Mouse (Mus musculus): Measurements from ENCODE around the gene Abt1. TPM values are rescaled to one million over a fixed set of nuclear protein-coding genes. Genes with fewer than 3 reads are reported as not detected.

Abt1 gene
- polyA plus RNA-seq, 1 experiment from 2014 or later, result 8.8 TPM

DNA sequence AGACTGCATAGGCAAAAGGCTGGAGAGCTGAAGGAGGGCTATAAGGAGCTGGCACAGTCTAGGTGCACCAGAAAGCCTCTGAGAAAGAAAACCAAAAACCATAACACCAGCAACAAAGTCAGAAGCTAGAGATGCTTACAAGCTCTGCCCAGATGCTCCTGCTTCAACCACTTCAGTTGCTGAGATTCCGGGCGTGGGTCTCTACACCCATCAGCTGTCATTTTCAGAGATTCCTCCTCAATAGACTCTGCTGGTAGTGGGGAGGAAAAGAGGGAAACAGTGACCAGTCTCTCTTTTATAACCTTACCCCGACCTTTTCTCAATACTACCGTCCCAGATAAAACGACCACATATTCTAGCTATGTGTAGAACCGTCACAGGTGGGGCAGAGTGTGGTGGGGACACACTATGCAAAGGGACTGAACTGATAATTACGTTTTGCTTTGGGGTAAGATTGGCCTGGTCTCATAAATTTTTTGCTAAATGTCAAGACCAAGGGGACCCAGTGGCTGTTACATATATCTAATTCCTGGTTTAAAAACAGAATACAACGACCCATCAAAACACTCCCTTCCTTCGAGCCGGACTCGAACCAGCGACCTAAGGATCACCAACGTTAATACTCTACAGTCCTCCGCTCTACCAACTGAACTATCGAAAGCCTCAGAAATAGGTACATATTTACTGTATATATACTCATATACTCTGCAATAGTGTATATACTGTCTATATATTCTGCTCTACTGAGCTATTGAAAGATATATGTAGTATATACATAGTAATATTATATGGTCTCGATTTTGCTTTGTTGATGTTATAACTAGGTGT, 4.7 kb upstream of the Abt1 start:
- H3K27ac ChIP-seq (ENCODE audit: low read depth, low read length), result no peak overlapping the region
- H3K9me3 ChIP-seq (ENCODE audit: control insufficient read depth, low read length), result no peaks in the 10 kb centered on the region
- ATAC-seq (ENCODE audit: low read depth), result no peak
- no peaks in the 10 kb centered on the region for H3K27me3 ChIP-seq (ENCODE audit: control insufficient read depth, insufficient read depth, low read length)
- H3K36me3 ChIP-seq (ENCODE audit: control insufficient read depth, insufficient read depth, low read length), result no peaks in the 10 kb centered on the region
- 60% methylated on average over 16 of the region's 16 CpGs for WGBS
- H3K9ac ChIP-seq (replicated peaks; ENCODE audit: low read depth, low read length), result no peak overlapping the region
- peaks cover 3% of the 10 kb centered on the region; the same call in 1 of the 2 replicates for H3K4me1 ChIP-seq (ENCODE audit: control insufficient read depth, insufficient read depth, low read length)
- no peak overlapping the region for H3K4me2 ChIP-seq (ENCODE audit: low read depth, low read length)
- H3K4me3 ChIP-seq (ENCODE audit: low read depth, low read length), result no peak overlapping the region

DNA sequence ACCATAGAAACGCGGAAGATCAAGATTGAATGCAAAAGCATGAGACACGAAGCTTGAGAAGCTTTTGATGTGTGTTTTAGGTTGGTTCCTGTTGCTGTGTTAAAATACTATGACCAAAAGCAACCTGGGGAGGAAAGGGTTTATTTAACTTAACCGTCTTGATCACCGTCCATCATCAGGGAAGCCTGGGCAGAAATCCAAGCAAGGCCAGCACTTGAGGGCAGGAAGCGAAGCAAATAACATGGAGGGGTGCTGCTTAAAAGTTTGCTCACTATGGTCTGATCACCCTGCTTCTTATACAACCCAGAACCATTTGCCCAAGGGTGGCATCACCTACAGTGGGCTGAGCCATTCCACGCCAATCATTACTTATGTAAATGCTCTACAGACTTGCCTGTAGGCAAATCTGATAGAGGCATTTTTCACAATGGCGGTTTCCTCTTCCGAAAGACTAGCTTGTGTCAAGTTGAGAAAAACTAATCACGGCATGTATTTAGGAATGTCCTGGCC, 3.8 kb upstream of the Abt1 start:
- Histone ChIP-seq H3K9me3 (ENCODE audit: control insufficient read depth, low read length) (no peaks in the 10 kb centered on the region), H3K36me3 (ENCODE audit: control insufficient read depth, insufficient read depth, low read length) (no peaks in the 10 kb centered on the region), H3K4me3 (ENCODE audit: low read depth, low read length) (no peak overlapping the region), H3K27ac (ENCODE audit: low read depth, low read length) (no peak overlapping the region), H3K4me2 (ENCODE audit: low read depth, low read length) (no peak overlapping the region), H3K4me1 (ENCODE audit: control insufficient read depth, insufficient read depth, low read length) (peaks cover 7% of the 10 kb centered on the region; the same call in 1 of the 2 replicates), H3K27me3 (ENCODE audit: control insufficient read depth, insufficient read depth, low read length) (no peaks in the 10 kb centered on the region), H3K9ac (replicated peaks; ENCODE audit: low read depth, low read length) (no peak overlapping the region)
- no peak for ATAC-seq (ENCODE audit: low read depth)
- 66% methylated on average over 10 of the region's 10 CpGs for WGBS

DNA sequence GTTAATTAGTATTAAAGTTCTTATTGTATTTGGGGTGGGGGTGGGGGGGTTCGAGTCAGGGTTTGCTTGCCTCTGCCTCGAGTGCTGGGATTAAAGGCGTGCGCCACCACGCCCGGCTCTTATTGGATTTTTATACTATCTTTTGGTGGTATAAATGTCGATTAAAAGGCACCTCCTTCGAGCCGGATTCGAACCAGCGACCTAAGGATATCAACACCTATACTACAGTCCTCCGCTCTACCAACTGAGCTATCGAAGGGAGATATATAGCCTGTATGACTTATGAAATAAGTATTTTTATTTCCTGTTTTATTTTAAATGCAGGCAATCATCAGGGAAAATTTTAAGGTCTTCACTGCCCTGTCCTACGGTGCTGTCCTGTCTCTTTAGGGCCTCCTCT, 3.3 kb upstream of the Abt1 start:
- no peak overlapping the region for H3K9ac ChIP-seq (replicated peaks; ENCODE audit: low read depth, low read length)
- WGBS, result 13% methylated on average over 14 of the region's 14 CpGs
- H3K27ac ChIP-seq (ENCODE audit: low read depth, low read length), result no peak overlapping the region
- H3K4me3 ChIP-seq (ENCODE audit: low read depth, low read length), result no peak overlapping the region
- no peak overlapping the region for H3K4me2 ChIP-seq (ENCODE audit: low read depth, low read length)
- H3K4me1 ChIP-seq (ENCODE audit: control insufficient read depth, insufficient read depth, low read length), result peaks cover 7% of the 10 kb centered on the region; the same call in 1 of the 2 replicates
- peaks cover under 1% of the 10 kb centered on the region; the same call in 1 of the 2 replicates for H3K36me3 ChIP-seq (ENCODE audit: control insufficient read depth, insufficient read depth, low read length)
- no peaks in the 10 kb centered on the region for H3K9me3 ChIP-seq (ENCODE audit: control insufficient read depth, low read length)
- no peak for ATAC-seq (ENCODE audit: low read depth)
- no peaks in the 10 kb centered on the region for H3K27me3 ChIP-seq (ENCODE audit: control insufficient read depth, insufficient read depth, low read length)

DNA sequence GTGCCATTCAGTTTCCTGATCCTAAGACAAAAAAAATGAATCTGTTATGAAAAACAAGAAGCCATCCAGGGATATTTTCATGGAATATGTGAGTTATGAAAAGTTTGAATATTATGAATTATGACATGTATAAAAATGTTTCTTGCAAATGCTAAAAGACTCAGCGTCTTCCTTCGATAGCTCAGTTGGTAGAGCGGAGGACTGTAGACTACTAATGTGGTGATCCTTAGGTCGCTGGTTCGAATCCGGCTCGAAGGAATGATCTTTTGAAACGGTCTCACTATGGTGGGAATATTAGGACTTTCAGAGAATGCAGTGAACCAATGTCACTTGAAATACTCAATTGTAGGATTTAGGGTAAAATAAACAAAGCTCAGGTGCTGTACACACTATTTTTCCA, 2.7 kb upstream of the Abt1 start:
- peaks cover 7% of the 10 kb centered on the region; the same call in 1 of the 2 replicates for H3K4me1 ChIP-seq (ENCODE audit: control insufficient read depth, insufficient read depth, low read length)
- no peak overlapping the region for H3K9ac ChIP-seq (replicated peaks; ENCODE audit: low read depth, low read length)
- no peaks in the 10 kb centered on the region for H3K27me3 ChIP-seq (ENCODE audit: control insufficient read depth, insufficient read depth, low read length)
- H3K36me3 ChIP-seq (ENCODE audit: control insufficient read depth, insufficient read depth, low read length), result peaks cover 5% of the 10 kb centered on the region; the same call in 1 of the 2 replicates
- 9% methylated on average over 8 of the region's 8 CpGs for whole genome bisulfite sequencing
- no peaks in the 10 kb centered on the region for H3K9me3 ChIP-seq (ENCODE audit: control insufficient read depth, low read length)
- no peak overlapping the region for H3K27ac ChIP-seq (ENCODE audit: low read depth, low read length)
- no peak overlapping the region for H3K4me2 ChIP-seq (ENCODE audit: low read depth, low read length)
- no peak for ATAC-seq (ENCODE audit: low read depth)
- H3K4me3 ChIP-seq (ENCODE audit: low read depth, low read length), result no peak overlapping the region

DNA sequence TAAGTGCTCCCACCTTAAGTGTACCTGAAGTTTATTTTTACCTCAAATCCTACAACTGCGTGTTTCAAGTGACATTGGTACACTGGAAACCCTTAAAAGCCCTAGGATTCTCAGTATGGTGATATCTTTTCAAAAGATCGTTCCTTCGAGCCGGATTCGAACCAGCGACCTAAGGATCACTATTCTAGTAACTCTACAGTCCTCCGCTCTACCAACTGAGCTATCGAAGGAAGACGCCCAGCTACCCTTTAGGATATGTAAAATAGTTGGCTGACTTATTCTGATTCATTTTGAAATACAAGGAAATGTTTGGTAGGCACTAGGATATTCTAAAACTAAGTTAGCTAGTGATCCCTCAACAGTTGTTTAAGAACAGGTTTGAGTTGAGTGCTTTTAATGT, 1.8 kb upstream of the Abt1 start:
- Histone ChIP-seq H3K4me1 (ENCODE audit: control insufficient read depth, insufficient read depth, low read length) (peaks cover 7% of the 10 kb centered on the region; the same call in 1 of the 2 replicates), H3K36me3 (ENCODE audit: control insufficient read depth, insufficient read depth, low read length) (peaks cover 12% of the 10 kb centered on the region), H3K27ac (ENCODE audit: low read depth, low read length) (no peak overlapping the region), H3K4me3 (ENCODE audit: low read depth, low read length) (no peak overlapping the region), H3K27me3 (ENCODE audit: control insufficient read depth, insufficient read depth, low read length) (no peaks in the 10 kb centered on the region), H3K9me3 (ENCODE audit: control insufficient read depth, low read length) (no peaks in the 10 kb centered on the region), H3K9ac (replicated peaks; ENCODE audit: low read depth, low read length) (no peak overlapping the region), H3K4me2 (ENCODE audit: low read depth, low read length) (no peak overlapping the region)
- ATAC-seq (ENCODE audit: low read depth), result no peak
- 3% methylated on average over 9 of the region's 9 CpGs for WGBS

DNA sequence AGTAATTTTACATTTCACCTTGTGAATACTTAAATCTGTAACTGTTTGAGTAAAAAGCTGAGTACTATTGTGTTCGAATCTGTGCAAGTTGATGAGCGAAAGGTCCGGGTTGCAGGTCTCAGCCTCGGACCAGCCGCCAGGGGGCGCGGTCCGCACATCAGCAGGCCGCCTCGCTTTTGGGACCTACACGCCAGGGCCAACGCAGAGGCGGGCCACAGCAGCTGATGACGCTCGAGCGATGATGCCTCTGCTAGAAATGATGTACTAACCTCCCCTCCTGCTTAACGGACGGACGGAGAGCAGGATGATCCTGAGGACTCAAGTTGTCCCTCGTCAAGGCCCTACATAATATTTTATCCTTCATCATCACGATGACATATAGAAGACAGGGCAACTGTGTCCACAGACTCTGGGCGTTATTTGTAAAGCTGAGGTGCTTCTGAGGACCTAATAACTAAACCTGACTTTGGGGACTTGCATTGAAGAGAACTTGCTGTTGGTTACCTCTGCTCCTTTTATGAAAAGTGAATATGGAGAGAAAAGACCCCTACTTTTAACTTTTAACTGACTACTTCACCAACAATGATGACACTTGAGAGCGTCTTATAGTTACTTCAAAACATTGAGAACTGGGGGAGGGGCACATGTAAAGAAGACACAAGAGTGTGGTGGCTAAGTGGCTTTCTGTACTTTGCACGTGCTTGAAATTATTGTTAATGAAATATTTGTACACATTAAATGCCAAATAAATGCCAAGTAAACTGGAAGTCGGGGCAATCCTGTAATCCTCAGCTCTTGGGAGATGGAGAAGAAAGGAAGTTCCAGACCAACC, 1.0 kb upstream of the Abt1 start:
- no peak overlapping the region; the same call in 1 of the 2 replicates for H3K9ac ChIP-seq (replicated peaks; ENCODE audit: low read depth, low read length)
- no peaks in the 10 kb centered on the region for H3K27me3 ChIP-seq (ENCODE audit: control insufficient read depth, insufficient read depth, low read length)
- peak; percentile 82 for ATAC-seq (ENCODE audit: low read depth)
- no peaks in the 10 kb centered on the region for H3K9me3 ChIP-seq (ENCODE audit: control insufficient read depth, low read length)
- peak overlapping the region; percentile 89 for H3K4me2 ChIP-seq (ENCODE audit: low read depth, low read length)
- peaks cover 15% of the 10 kb centered on the region for H3K36me3 ChIP-seq (ENCODE audit: control insufficient read depth, insufficient read depth, low read length)
- peaks cover 6% of the 10 kb centered on the region; the same call in 1 of the 2 replicates for H3K4me1 ChIP-seq (ENCODE audit: control insufficient read depth, insufficient read depth, low read length)
- H3K27ac ChIP-seq (ENCODE audit: low read depth, low read length), result no peak overlapping the region
- WGBS, result 2% methylated on average over 25 of the region's 25 CpGs
- H3K4me3 ChIP-seq (ENCODE audit: low read depth, low read length), result peak overlapping the region; percentile 83

DNA sequence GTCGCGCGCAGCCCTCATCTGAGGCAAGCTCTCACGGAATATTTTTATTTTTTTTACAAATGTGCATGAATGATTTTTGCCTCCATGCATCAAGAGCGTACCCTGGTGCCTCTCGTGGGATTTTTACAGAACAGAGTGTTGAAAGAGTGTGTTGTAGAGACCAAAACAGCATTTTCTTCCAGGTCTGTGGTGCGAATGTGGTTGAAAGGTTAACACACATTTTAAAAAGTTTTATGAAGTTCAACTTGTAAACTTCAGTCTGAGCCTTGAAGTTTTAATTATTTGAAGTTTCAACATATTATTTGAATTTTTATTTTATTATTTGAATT, 350 bp upstream of the Abt1 start:
- ATAC-seq (ENCODE audit: low read depth), result no peak
- Histone ChIP-seq H3K4me1 (ENCODE audit: control insufficient read depth, insufficient read depth, low read length) (peaks cover 4% of the 10 kb centered on the region; the same call in 1 of the 2 replicates), H3K4me3 (ENCODE audit: low read depth, low read length) (peak overlapping the region; percentile 83), H3K9ac (replicated peaks; ENCODE audit: low read depth, low read length) (no peak overlapping the region; the same call in 1 of the 2 replicates), H3K27ac (ENCODE audit: low read depth, low read length) (no peak overlapping the region), H3K9me3 (ENCODE audit: control insufficient read depth, low read length) (no peaks in the 10 kb centered on the region), H3K4me2 (ENCODE audit: low read depth, low read length) (peak overlapping the region; percentile 89), H3K27me3 (ENCODE audit: control insufficient read depth, insufficient read depth, low read length) (no peaks in the 10 kb centered on the region), H3K36me3 (ENCODE audit: control insufficient read depth, insufficient read depth, low read length) (peaks cover 19% of the 10 kb centered on the region)
- 0% methylated on average over 7 of the region's 7 CpGs for WGBS

DNA sequence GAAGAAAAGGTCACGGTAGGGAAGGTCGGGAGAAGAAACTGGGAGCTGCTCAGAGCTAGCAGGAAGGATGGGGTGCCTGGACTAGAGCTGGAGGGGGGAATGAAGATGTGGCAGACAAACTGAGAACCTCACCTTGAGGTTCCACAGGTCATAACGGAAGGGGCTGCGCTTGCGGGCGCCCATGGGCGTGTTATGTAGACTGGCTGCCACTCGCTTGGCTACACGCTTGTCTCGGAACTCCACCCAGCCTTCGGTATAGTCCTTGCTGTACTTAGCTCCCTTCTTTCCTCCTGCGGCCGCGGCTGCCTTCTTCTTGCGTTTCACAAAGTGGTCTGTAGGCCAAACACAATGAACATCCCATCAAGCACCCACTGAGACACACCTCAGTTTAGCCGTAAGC, 1.3 kb downstream of the Abt1 start:
- no peak overlapping the region for H3K4me2 ChIP-seq (ENCODE audit: low read depth, low read length)
- H3K27me3 ChIP-seq (ENCODE audit: control insufficient read depth, insufficient read depth, low read length), result no peaks in the 10 kb centered on the region
- H3K4me1 ChIP-seq (ENCODE audit: control insufficient read depth, insufficient read depth, low read length), result peaks cover 4% of the 10 kb centered on the region; the same call in 1 of the 2 replicates
- WGBS, result 98% methylated on average over 16 of the region's 16 CpGs
- H3K27ac ChIP-seq (ENCODE audit: low read depth, low read length), result no peak overlapping the region
- peak overlapping the region; percentile 83; the same call in 1 of the 2 replicates for H3K4me3 ChIP-seq (ENCODE audit: low read depth, low read length)
- peaks cover 19% of the 10 kb centered on the region for H3K36me3 ChIP-seq (ENCODE audit: control insufficient read depth, insufficient read depth, low read length)
- no peaks in the 10 kb centered on the region for H3K9me3 ChIP-seq (ENCODE audit: control insufficient read depth, low read length)
- no peak overlapping the region for H3K9ac ChIP-seq (replicated peaks; ENCODE audit: low read depth, low read length)
- ATAC-seq (ENCODE audit: low read depth), result no peak

All from neural tube, embryonic 14.5 days (tissue).